Mouse (Mus musculus) mammary gland, adult 2 months (tissue): ENCODE data around the gene Lypd4. TPM values are rescaled to one million over a fixed set of nuclear protein-coding genes. Genes with fewer than 3 reads are reported as not detected.

Experiments
- polyA plus RNA-seq: library from polyadenylated mRNA; depleted of rRNA; stranded (reverse); fragments of >200 nt; gene quantifications from 2 replicates; pipeline ENCODE4 v1.2.3, GENCODE M21; 2012; ENCODE audit warnings: low replicate concordance; rRNA removed

The Lypd4 gene
- polyA plus RNA-seq: 0.23 TPM in 1 of 2 replicates, not detected in the other

DNA sequence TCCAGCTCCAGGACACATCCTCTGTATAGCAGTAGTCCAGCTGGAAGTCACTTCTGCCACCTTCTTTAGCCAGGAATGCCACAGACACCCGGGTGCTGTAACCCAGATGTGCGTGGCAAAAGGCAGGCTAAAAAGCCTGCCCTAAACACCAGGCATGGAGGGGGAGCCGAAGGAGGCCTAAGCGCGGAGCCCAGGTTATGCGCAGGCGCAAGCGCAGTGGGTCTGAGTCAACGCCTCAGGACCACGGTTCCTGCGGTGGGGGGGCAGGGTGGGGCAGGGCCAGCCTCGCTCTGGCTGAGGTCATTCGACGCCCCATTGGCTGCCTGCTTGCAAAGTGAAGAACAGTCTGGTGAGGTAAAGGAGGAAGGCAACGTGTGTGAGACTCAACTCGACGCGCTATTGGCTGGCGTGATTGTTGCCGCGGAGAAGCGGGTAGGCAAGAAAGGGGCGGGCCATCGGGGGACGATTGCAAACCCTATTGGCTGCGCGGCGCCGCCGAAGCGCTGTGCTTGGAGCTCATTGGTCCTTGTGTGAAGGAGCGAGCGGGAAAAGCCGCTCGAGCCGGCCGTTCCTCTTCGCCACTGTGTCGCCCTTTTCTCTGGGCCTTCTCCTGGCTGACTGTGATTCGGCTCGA is at the start of gene Lypd4, which contains the start of gene Dmrtc2:
Lypd4 (minus strand) TSS at position 410 of the 634 bp plus-strand sequence.
Dmrtc2 (plus strand) TSS at position 526 of the 634 bp plus-strand sequence.

GRCm38 (mm10) chr7:24902630-24903443 is 33.1 kb upstream of the Lypd4 start, which contains the start of gene Arhgef1:
TSS of gene Arhgef1 (plus strand) at chr7:24902912.

DNA sequence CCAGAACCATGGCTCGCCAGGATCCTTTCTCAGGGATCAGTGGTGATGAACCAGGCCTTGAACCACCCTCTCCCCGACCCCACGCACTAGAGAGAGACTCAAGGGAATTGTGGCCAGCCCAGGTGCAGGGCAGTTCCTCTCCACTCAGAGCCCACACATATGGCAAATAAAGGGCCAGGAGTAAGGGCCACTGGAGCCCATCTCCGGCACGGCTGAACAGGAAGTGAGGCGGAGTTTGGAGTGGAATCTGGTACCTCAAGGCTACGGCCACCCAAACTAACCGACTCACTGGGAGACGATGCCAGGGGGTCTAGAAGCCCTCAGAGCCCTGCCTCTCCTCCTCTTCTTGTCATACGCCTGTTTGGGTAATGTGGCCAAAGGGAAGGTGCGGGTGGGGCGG is 27.5 kb upstream of the Lypd4 start, which contains the start of gene Cd79a:
Cd79a (plus strand) TSS at position 158 of the 400 bp plus-strand sequence.

GRCm38 (mm10) chr7:24883896-24884692 is 14.4 kb upstream of the Lypd4 start, which contains the start of gene Rps19:
TSS of gene Rps19 (plus strand) at chr7:24884371.

GRCm38 (mm10) chr7:24861913-24862312 is 7.8 kb downstream of the Lypd4 start, which contains the start of gene Gm9844:
TSS of gene Gm9844 (plus strand) at chr7:24862213.

Other genes with a start within 250 kb of the Lypd4 start
- gene Lypd3, start 233.4 kb downstream of the Lypd4 start, polyA plus RNA-seq: 7.3 and 8.8 TPM in 2 replicates
- not detected in 2 replicates for gene Tex101, start 193.3 kb downstream of the Lypd4 start, polyA plus RNA-seq
- gene BC049730, start 160.7 kb downstream of the Lypd4 start, polyA plus RNA-seq: not detected in 2 replicates
- gene Gm4763, start 143.0 kb downstream of the Lypd4 start, polyA plus RNA-seq: not detected in 2 replicates
- gene Cd177, start 109.6 kb downstream of the Lypd4 start, polyA plus RNA-seq: 0.41 and 0.66 TPM in 2 replicates
- gene Ceacam10, start 92.7 kb downstream of the Lypd4 start, polyA plus RNA-seq: 0.19 and 0.30 TPM in 2 replicates
- 2.9 and 4.6 TPM in 2 replicates for gene Gm9844, start 7.7 kb downstream of the Lypd4 start, polyA plus RNA-seq
- 0.09 TPM in 1 of 2 replicates, not detected in the other for gene Dmrtc2, start 116 bp upstream of the Lypd4 start, polyA plus RNA-seq
- gene Rps19, start 14.4 kb upstream of the Lypd4 start, polyA plus RNA-seq: 631 and 672 TPM in 2 replicates
- gene Cd79a, start 27.4 kb upstream of the Lypd4 start, polyA plus RNA-seq: 227 and 413 TPM in 2 replicates
- 431 and 893 TPM in 2 replicates for gene Arhgef1, start 33.0 kb upstream of the Lypd4 start, polyA plus RNA-seq
- gene Gm4881, start 74.6 kb upstream of the Lypd4 start, polyA plus RNA-seq: not detected in 2 replicates
- 616 and 766 TPM in 2 replicates for gene Rabac1, start 102.8 kb upstream of the Lypd4 start, polyA plus RNA-seq
- gene Atp1a3, start 136.0 kb upstream of the Lypd4 start, polyA plus RNA-seq: 17.6 and 20.0 TPM in 2 replicates
- 25.8 and 38.3 TPM in 2 replicates for gene Grik5, start 202.4 kb upstream of the Lypd4 start, polyA plus RNA-seq
- gene Zfp574, start 202.6 kb upstream of the Lypd4 start, polyA plus RNA-seq: 32.4 and 58.6 TPM in 2 replicates